Mouse (Mus musculus) embryo, embryonic 11.5 days (tissue): Measurements from ENCODE around the gene Olfr1104.

ENCODE experiments used
- DNase-seq: peaks from one replicate; pipeline ENCODE4 v3.0.0-alpha.2; 2012; ENCODE audit warnings: low read depth, low spot score

The Olfr1104 gene

GRCm38 (mm10) chr2:87026980-87027379, at the start of gene Olfr1104:
Olfr1104 (minus strand) TSS chr2:87027080.
- no peak for DNase-seq

GRCm38 (mm10) chr2:87075717-87076116, 48.8 kb upstream of the Olfr1104 start, which contains the start of gene Olfr1107:
Olfr1107 (minus strand) TSS chr2:87075817.
- DNase-seq, result no peak

- no peak for DNase-seq
Measured at GRCm38 (mm10) chr2:87052173-87052572, 25.3 kb upstream of the Olfr1104 start, which contains the start of gene Olfr1106. Olfr1106 (minus strand) TSS chr2:87052273.

- DNase-seq, result no peak
Measured at GRCm38 (mm10) chr2:87036431-87036830, 9.6 kb upstream of the Olfr1104 start, which contains the start of gene Olfr1105. Olfr1105 (minus strand) TSS chr2:87036531.

GRCm38 (mm10) chr2:86998098-86998497, 28.8 kb downstream of the Olfr1104 start, which contains the start of gene Olfr1102:
Olfr1102 (plus strand) TSS chr2:86998398.
- no peak for DNase-seq

DNA sequence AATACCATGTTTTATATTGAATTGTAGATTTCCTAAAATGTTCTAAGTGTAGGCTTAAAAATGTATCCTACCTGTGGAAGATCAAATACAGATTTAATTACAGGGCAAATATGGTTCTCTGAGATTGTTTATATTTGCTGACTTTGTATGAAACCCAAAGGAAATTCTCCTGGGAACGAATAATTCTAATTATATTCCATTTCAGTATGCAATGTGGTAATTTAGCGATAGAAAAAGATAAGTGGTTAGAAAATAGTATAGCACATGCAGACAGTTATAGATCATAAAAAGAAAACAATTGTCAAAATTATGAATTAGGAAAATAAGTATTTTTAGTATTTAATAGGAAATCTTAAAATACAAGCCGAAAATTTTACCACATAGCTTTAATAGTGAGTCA, 35.8 kb downstream of the Olfr1104 start, which contains the start of gene Olfr1101:
Gene Olfr1101, minus strand, starts transcription at position 101 of the 400 bp plus-strand sequence.
- no peak for DNase-seq

- DNase-seq, result no peak
Measured at GRCm38 (mm10) chr2:86979854-86980253, 47.0 kb downstream of the Olfr1104 start, which contains the start of gene Olfr1100. Olfr1100 (minus strand) TSS chr2:86979954.
